Mouse (Mus musculus): Measurements from ENCODE around the gene Acrbp.

Gene Acrbp

GRCm38 (mm10) chr6:125071170-125071895, 21.8 kb downstream of the Acrbp start:
- DNase-seq (ENCODE audit: low read depth, low spot score) = no peak

DNA sequence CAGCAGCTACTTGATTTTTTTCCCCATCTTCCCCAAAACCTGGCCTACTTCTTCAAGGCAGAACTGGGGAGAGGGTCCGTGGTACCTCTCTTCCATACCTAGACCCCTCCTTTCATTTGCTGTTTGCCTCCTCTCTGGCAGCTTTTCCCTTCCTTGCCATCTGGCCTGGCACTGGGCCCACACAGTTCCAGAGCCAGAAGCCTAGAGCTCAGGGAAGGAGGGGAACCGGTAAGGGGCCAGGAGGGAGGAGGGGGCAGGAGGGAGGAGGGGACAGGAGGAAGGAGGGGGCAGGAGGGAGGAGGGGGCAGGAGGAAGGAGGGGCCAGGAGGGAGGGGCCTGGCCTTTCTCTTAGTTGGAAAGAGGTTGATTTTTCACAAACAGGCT, 22.4 kb downstream of the Acrbp start:
- no peak for DNase-seq (ENCODE audit: low read depth, low spot score)

- DNase-seq (ENCODE audit: low read depth, low spot score) = no peak
Measured at GRCm38 (mm10) chr6:125073825-125074224, 24.3 kb downstream of the Acrbp start.

- no peak for DNase-seq (ENCODE audit: low read depth, low spot score)
Measured at GRCm38 (mm10) chr6:125081394-125081793, 31.9 kb downstream of the Acrbp start.

- peak; percentile 72 for DNase-seq (ENCODE audit: low read depth, low spot score)
Measured at GRCm38 (mm10) chr6:125081797-125082560, 32.5 kb downstream of the Acrbp start.

- no peak for DNase-seq (ENCODE audit: low read depth, low spot score)
Measured at GRCm38 (mm10) chr6:125082801-125083386, 33.4 kb downstream of the Acrbp start.

DNA sequence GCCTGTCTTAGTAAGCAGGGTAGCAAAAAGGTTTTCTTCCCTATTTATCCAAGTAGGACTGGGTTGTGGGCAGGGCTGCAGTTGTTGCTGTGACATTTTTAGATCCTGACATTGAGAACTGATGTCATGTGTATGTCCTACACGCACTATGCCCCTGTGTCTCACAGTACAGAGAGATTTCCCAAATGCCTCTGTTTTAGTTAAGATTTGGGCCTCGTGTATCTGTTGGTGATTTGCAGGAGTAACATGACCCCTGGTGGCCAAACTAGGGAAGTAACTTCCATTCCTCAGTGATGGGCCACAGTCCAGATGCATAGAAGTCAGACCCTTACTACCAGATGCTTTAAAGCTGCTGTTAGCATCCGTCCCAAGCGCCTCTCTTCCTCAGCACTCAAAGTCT, 34.9 kb downstream of the Acrbp start:
- DNase-seq (ENCODE audit: low read depth, low spot score) = peak; percentile 90

DNA sequence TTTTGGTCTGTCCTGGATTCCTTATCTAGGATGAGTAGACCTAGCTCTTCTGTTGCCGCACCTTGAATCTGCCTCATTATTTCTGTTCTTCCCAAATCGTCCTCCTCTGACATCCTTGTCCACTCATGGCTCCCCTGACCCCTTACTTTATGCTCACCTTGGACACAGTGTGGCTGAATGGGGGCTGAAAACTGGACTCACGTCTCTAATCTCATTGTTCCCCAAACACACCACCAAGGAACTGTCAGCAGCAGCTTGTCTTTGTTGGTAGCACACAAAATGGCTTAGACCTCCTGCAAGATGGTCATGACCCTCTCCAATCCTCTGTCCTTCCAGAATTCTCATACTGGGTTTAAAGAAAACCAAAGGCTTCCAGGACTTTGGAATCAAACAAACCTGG, 38.4 kb downstream of the Acrbp start:
- no peak for DNase-seq (ENCODE audit: low read depth, low spot score)

DNA sequence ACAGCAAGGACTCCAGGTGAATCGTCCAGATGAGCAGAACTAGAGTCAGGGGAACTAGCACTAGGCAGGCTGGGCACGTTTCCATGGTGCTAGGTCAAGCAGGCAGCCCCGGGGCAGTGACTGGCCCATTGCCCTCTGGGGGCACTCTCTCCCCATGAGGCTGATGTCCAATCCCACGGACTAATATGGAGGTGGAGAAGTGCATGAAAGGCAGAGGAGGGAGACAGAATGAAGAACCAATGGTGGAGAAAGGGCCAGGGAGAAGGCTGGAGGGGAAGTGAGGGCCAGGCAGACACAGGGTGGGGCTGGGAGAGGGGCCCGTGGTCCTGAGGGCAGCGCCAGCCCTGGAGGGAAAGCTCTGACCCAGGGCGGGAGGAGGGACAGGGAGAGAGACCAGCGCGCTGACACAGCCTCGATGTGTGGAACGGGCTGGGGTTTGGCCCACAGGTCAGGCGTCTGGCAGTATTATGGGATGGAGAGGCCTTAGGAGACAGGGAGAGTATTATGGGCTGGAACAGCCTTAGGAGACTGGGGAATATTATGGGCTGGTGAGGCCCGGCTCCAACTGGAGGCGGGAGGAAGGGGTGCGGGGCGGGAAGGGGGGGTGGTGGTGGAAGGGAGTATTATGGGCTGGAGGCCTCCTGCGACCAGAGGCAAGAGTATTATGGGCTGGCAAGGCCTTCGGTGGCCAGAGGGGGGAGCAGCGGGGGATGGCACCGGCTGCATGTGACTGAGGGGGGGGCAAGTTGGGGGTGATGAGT, 39.3 kb downstream of the Acrbp start:
- DNase-seq (ENCODE audit: low read depth, low spot score) = peak; percentile 25

DNA sequence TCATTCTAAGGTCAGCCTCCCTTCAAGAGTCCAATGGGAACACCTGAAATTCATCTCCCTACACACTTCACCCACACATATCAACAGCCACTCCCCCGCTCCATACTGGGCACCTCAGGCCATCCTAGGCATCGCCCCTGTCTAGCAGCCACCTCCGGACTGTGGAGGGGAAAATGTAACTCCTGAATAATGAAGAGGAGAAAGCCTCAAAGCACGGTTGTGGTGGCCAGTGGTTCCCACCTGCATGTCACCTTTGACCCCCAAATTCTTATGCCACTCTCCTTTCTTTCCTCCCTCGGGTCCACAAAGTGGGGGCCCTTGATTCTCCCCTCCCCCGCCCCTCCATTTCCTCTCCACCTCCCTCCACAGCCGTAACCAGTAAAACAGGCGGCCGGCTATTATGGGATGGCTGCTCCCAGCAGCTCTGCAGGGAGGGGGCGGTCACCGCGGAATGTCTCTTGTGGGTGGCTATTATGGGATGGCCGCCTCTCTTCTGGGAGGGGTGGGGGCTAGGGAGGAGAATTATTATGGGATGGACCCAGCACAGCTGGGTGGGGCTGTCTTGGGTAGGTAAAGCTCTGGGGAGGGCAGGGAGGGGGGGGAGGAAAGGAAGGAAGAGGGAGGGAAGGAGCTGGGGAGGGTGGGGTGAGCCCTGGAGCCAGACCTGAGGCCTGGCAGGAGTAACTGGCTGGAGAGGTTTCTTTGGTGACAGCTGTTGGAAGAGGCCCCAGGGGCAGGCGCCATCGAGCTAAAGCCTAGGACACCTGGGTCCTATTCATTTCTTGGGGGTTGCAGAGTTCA, 40.2 kb downstream of the Acrbp start:
- DNase-seq (ENCODE audit: low read depth, low spot score) = no peak

GRCm38 (mm10) chr6:125090341-125091085, 41.0 kb downstream of the Acrbp start:
- no peak for DNase-seq (ENCODE audit: low read depth, low spot score)

GRCm38 (mm10) chr6:125092372-125092771, 42.9 kb downstream of the Acrbp start:
- no peak for DNase-seq (ENCODE audit: low read depth, low spot score)

DNA sequence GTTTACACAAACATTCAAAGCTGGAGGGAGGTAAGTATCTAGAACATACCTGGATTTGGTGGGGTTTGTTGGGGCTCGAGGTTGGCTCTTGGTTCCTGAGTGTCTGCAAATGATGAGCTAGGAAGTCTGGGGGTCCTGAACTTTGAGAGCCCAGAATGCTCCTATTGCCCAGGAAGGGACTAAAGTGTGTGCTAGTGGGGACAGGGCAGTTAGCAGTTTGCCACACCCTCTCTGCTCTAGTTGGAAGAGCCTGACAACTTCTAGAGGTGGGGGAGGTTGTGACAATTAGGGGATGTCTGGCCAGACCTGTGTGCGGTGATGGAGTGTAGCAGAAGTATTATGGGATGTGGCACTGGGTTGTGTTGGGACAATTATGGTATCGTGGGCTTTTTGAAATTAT, 45.4 kb downstream of the Acrbp start:
- no peak for DNase-seq (ENCODE audit: low read depth, low spot score)

- peak; percentile 93 for DNase-seq (ENCODE audit: low read depth, low spot score)
Measured at GRCm38 (mm10) chr6:125095391-125096278, 46.1 kb downstream of the Acrbp start, which contains the start of gene Chd4. Gene Chd4 (plus strand): TSS chr6:125095981.

GRCm38 (mm10) chr6:125096279-125096596, 46.7 kb downstream of the Acrbp start:
- DNase-seq (ENCODE audit: low read depth, low spot score) = no peak

GRCm38 (mm10) chr6:125096597-125097345, 47.3 kb downstream of the Acrbp start:
- peak; percentile 57 for DNase-seq (ENCODE audit: low read depth, low spot score)

DNA sequence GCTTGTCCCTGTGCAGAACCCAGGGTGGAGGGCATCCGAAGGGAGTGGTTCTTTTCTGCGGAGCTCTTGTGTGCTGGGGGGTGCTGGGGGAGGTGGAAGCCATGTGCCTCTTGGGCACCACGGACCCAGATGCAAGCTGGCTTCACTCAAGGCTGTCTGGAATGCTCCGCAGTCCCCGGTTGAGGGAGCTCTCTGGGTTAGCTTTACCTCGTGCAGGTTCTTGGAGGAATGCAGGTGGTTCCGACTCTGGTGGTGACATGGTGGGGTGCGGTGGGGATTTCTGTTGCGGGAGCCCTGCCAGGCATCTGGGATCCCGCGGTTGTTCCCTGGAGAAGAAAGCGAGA, 47.8 kb downstream of the Acrbp start:
- peak; percentile 44 for DNase-seq (ENCODE audit: low read depth, low spot score)

- no peak for DNase-seq (ENCODE audit: low read depth, low spot score)
Measured at GRCm38 (mm10) chr6:125097951-125098350, 48.5 kb downstream of the Acrbp start.

DNA sequence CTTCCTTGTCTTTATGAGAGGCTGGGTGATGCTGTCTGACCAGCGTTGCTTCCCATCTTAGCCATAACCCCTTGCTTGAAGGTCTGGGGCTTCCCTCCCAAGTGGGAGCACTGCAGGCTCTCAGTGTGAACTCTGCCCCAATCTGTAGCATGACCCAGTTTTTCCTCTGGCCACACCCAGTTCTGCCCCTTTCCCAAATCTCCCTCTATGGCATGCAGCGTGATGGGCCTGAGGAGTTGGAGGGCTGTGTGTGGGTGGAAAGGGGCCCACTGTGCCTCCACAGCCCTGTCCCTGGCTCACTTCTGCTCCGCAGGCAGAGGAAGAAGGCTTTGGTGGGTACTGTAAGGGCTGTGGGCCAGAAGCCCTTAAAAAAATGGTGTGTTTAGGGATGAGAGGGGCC, 49.0 kb downstream of the Acrbp start:
- no peak for DNase-seq (ENCODE audit: low read depth, low spot score)

Data from 3T3-L1 (cell line).